Comparison of ENCODE assay signal across 8 mouse cellular contexts in genomic region chr6:55392453-55392852, GRCm38 (mm10). TPM values are rescaled to one million over a fixed set of nuclear protein-coding genes. Genes with fewer than 3 reads are reported as not detected.
DNase-seq lines count a peak whose midpoint lies in the region; ATAC-seq and TF ChIP-seq lines count a peak whose summit lies in the region.

No protein-coding gene starts in this region.

- no peaks in the 10 kb centered on the region for H3K79me2 ChIP-seq in CH12.LX (replicated peaks; ENCODE audit: control insufficient read depth, extremely low read depth, insufficient read depth, poor library complexity, severe bottlenecking)

- no peak overlapping the region for H3K27ac ChIP-seq in CH12.LX (ENCODE audit: insufficient read depth, low read depth)
- H3K27ac ChIP-seq in embryonic facial prominence, embryonic 11.5 days (replicated peaks; ENCODE audit: low read depth, low read length), result no peak overlapping the region
- H3K27ac ChIP-seq in heart, embryonic 16.5 days (ENCODE audit: low read length), result no peak overlapping the region
- no peak overlapping the region for H3K27ac ChIP-seq in liver, postnatal 0 days (ENCODE audit: low read depth)
- peak overlapping the region; percentile 33; the same call in 1 of the 2 replicates for H3K27ac ChIP-seq in neural tube, embryonic 15.5 days (replicated peaks)

- no peak overlapping the region for H3K4me3 ChIP-seq in CH12.LX (replicated peaks in 1 of 3; ENCODE audit: low read depth in 2 of 3, low read length in 2 of 3, poor library complexity in 1 of 3)
- no peak overlapping the region for H3K4me3 ChIP-seq in embryonic facial prominence, embryonic 11.5 days (ENCODE audit: low read depth, low read length)
- H3K4me3 ChIP-seq in heart, embryonic 16.5 days (ENCODE audit: low read length), result no peak overlapping the region
- H3K4me3 ChIP-seq in liver, postnatal 0 days (ENCODE audit: low read depth, low read length), result no peak overlapping the region
- H3K4me3 ChIP-seq in neural tube, embryonic 15.5 days (replicated peaks), result no peak overlapping the region

- peaks cover 0 to 17% of the 10 kb centered on the region in 2 experiments; a peak in 2 of 4 replicates for H3K4me1 ChIP-seq in CH12.LX (ENCODE audit: control insufficient read depth in 1 of 2, insufficient read depth in 2 of 2)
- no peaks in the 10 kb centered on the region for H3K4me1 ChIP-seq in embryonic facial prominence, embryonic 11.5 days (ENCODE audit: control insufficient read depth, insufficient read depth, low read length)
- peaks cover 2% of the 10 kb centered on the region; the same call in 1 of the 2 replicates for H3K4me1 ChIP-seq in heart, embryonic 16.5 days (ENCODE audit: control insufficient read depth, insufficient read depth, low read length)
- H3K4me1 ChIP-seq in liver, postnatal 0 days (ENCODE audit: insufficient read depth), result no peaks in the 10 kb centered on the region
- H3K4me1 ChIP-seq in neural tube, embryonic 15.5 days, result peaks cover 39% of the 10 kb centered on the region

- peaks cover 73% of the 10 kb centered on the region for H3K27me3 ChIP-seq in CH12.LX (replicated peaks)
- H3K27me3 ChIP-seq in embryonic facial prominence, embryonic 11.5 days (ENCODE audit: control insufficient read depth, insufficient read depth, low read length), result no peaks in the 10 kb centered on the region
- H3K27me3 ChIP-seq in heart, embryonic 16.5 days (ENCODE audit: control insufficient read depth, insufficient read depth, low read length), result peaks cover 30% of the 10 kb centered on the region
- peaks cover 6% of the 10 kb centered on the region; the same call in 1 of the 2 replicates for H3K27me3 ChIP-seq in liver, postnatal 0 days (ENCODE audit: insufficient read depth, low read length)
- H3K27me3 ChIP-seq in neural tube, embryonic 15.5 days (replicated peaks), result no peaks in the 10 kb centered on the region

- in situ Hi-C loops in CH12.LX (cut with MboI; ENCODE audit: low pct_ligation_motif_present, low pct_unique_long_range_greater_than_20kb, low sequenced_read_pairs), result loop anchor here (5.0 kb wide), 1 partner anchor 120 kb away; no protein-coding TSS in a partner anchor

- peak; percentile 61 to 69 for TF ChIP-seq CTCF in CH12.LX (conservative IDR thresholded peaks at IDR 0.05 in 1 of 2, IDR thresholded peaks at IDR 0.05 in 1 of 2; ENCODE audit: low read depth in 2 of 2, low read length in 2 of 2)
- TF ChIP-seq CTCF in liver, postnatal 0 days (IDR thresholded peaks at IDR 0.05; ENCODE audit: low read depth), result peak; percentile 86

- no peaks in the 10 kb centered on the region for H3K9me3 ChIP-seq in CH12.LX (replicated peaks; ENCODE audit: low read length)
- H3K9me3 ChIP-seq in embryonic facial prominence, embryonic 11.5 days (replicated peaks; ENCODE audit: control insufficient read depth, low read length), result no peaks in the 10 kb centered on the region
- H3K9me3 ChIP-seq in heart, embryonic 16.5 days (replicated peaks; ENCODE audit: control insufficient read depth, low read length), result no peaks in the 10 kb centered on the region
- no peaks in the 10 kb centered on the region for H3K9me3 ChIP-seq in liver, postnatal 0 days (ENCODE audit: low read length)
- H3K9me3 ChIP-seq in neural tube, embryonic 15.5 days (replicated peaks), result no peaks in the 10 kb centered on the region

- H3K4me2 ChIP-seq in CH12.LX (ENCODE audit: insufficient read depth, low read depth, poor library complexity, severe bottlenecking), result no peak overlapping the region
- H3K4me2 ChIP-seq in embryonic facial prominence, embryonic 11.5 days (ENCODE audit: low read depth, low read length), result no peak overlapping the region
- no peak overlapping the region for H3K4me2 ChIP-seq in heart, embryonic 16.5 days (ENCODE audit: low read depth, low read length)
- no peak overlapping the region for H3K4me2 ChIP-seq in liver, postnatal 0 days (ENCODE audit: low read depth, low read length)
- H3K4me2 ChIP-seq in neural tube, embryonic 15.5 days, result no peak overlapping the region

- peak; percentile 47 for TF ChIP-seq RAD21 in CH12.LX (IDR thresholded peaks at IDR 0.05; ENCODE audit: low read depth, low read length)

- dilution Hi-C loops in CH12.LX (cut with MboI; ENCODE audit: extremely low pct_ligation_motif_present, extremely low pct_unique_long_range_greater_than_20kb, low sequenced_read_pairs), result no loop called here

- peak; percentile 59 for DNase-seq in CH12.LX (ENCODE audit: extremely low read depth)
- DNase-seq in adrenal gland, postnatal 4 days (ENCODE audit: low spot score in 2 of 2), result peak; percentile 34 to 59
- peak; percentile 92 for DNase-seq in embryonic facial prominence, embryonic 11.5 days (ENCODE audit: low spot score)
- peak; percentile 77 to 88 for DNase-seq in kidney, postnatal 25 days
- peak; percentile 77 for DNase-seq in liver, postnatal 0 days
- peak; percentile 62 for DNase-seq in thymus, postnatal 14 days

- TF ChIP-seq EP300 in CH12.LX (IDR thresholded peaks at IDR 0.05; ENCODE audit: low read length), result no peak
- TF ChIP-seq EP300 in liver, postnatal 0 days (IDR thresholded peaks at IDR 0.05; ENCODE audit: low read depth), result no peak

- 0 out of 2 replicates have a peak, but pooled peaks have one; percentile 37 for ATAC-seq in embryonic facial prominence, embryonic 11.5 days (replicated peaks; ENCODE audit: insufficient number of reproducible peaks, low FRiP score, low TSS enrichment, low read depth)
- ATAC-seq in heart, embryonic 16.5 days (replicated peaks; ENCODE audit: extremely low read depth, insufficient read depth, low FRiP score), result 0 out of 2 replicates have a peak, but pooled peaks have one; percentile 29
- ATAC-seq in liver, postnatal 0 days, result no peak
- peak; percentile 33 for ATAC-seq in neural tube, embryonic 15.5 days (ENCODE audit: low FRiP score)

- no peaks in the 10 kb centered on the region for H3K36me3 ChIP-seq in CH12.LX (replicated peaks in 1 of 2; ENCODE audit: control insufficient read depth in 1 of 2, insufficient read depth in 1 of 2, low read length in 1 of 2)
- H3K36me3 ChIP-seq in embryonic facial prominence, embryonic 11.5 days (replicated peaks; ENCODE audit: control insufficient read depth, insufficient read depth, low read depth, low read length), result no peaks in the 10 kb centered on the region
- no peaks in the 10 kb centered on the region for H3K36me3 ChIP-seq in heart, embryonic 16.5 days (ENCODE audit: control insufficient read depth, insufficient read depth)
- no peaks in the 10 kb centered on the region for H3K36me3 ChIP-seq in liver, postnatal 0 days (replicated peaks; ENCODE audit: insufficient read depth, low read length)
- H3K36me3 ChIP-seq in neural tube, embryonic 15.5 days, result no peaks in the 10 kb centered on the region

- WGBS in embryonic facial prominence, embryonic 11.5 days, result 14% methylated on average over 4 of the region's 4 CpGs
- 7% methylated on average over 4 of the region's 4 CpGs for WGBS in heart, embryonic 16.5 days
- WGBS in liver, postnatal 0 days (ENCODE audit: insufficient replicate concordance), result 11% methylated on average over 4 of the region's 4 CpGs
- WGBS in neural tube, embryonic 15.5 days, result 12% methylated on average over 4 of the region's 4 CpGs

- H3K9ac ChIP-seq in CH12.LX (ENCODE audit: insufficient read depth, low read depth), result no peak overlapping the region
- H3K9ac ChIP-seq in embryonic facial prominence, embryonic 11.5 days (replicated peaks; ENCODE audit: low read length), result no peak overlapping the region
- H3K9ac ChIP-seq in heart, embryonic 16.5 days (ENCODE audit: low read length), result no peak overlapping the region
- no peak overlapping the region for H3K9ac ChIP-seq in liver, postnatal 0 days (replicated peaks)
- no peak overlapping the region for H3K9ac ChIP-seq in neural tube, embryonic 15.5 days (replicated peaks)

- no peak for TF ChIP-seq POLR2A in CH12.LX (IDR thresholded peaks at IDR 0.05; ENCODE audit: low read depth, low read length)

TF ChIP-seq in CH12.LX, 34 proteins besides CTCF, POLR2A, EP300 and RAD21:
- TF ChIP-seq ELF1 (IDR thresholded peaks at IDR 0.05; ENCODE audit: low read depth, low read length), result no peak
- TF ChIP-seq USF1 (IDR thresholded peaks at IDR 0.05; ENCODE audit: low read depth, low read length), result no peak
- TF ChIP-seq SMC3 (IDR thresholded peaks at IDR 0.05; ENCODE audit: low read depth, low read length), result peak; percentile 82

RNA-seq across cellular contexts. Expression of gene Ghrhr, which starts 16.4 kb away (rescaled TPM):
- total RNA-seq in CH12.LX (2012; rRNA removed), result not detected in 2 replicates
- total RNA-seq in CH12.LX (2014; rRNA removed), result not detected in 2 replicates
- not detected in 2 replicates for polyA plus RNA-seq in CH12.LX (2012; ENCODE audit: insufficient read length, low read depth)
- not detected for total RNA-seq in adrenal gland, postnatal 4 days (2021)
- polyA plus RNA-seq in embryonic facial prominence, embryonic 11.5 days (2014; fragmentation: Nextera tagmentation; extraction: Ambion mirVana), result not detected in 2 replicates
- not detected in 2 replicates for polyA plus RNA-seq in heart, embryonic 16.5 days (2015; fragmentation: Nextera tagmentation; extraction: Ambion mirVana)
- polyA plus RNA-seq in liver, postnatal 0 days (2015; fragmentation: Nextera tagmentation; extraction: Ambion mirVana), result 0.08 and 0.09 TPM in 2 replicates
- polyA plus RNA-seq in neural tube, embryonic 15.5 days (2015; fragmentation: Nextera tagmentation; extraction: Ambion mirVana), result not detected in 2 replicates

RNA-seq across cellular contexts. Expression of gene Aqp1, which starts 56.2 kb away (rescaled TPM):
- total RNA-seq in CH12.LX (2012; rRNA removed) (not detected in 2 replicates), CH12.LX (2014; rRNA removed) (not detected in 2 replicates)
- polyA plus RNA-seq in CH12.LX (2012; ENCODE audit: insufficient read length, low read depth), result not detected in 2 replicates
- 10 to 100 TPM; 71.4 to 78.1 TPM for total RNA-seq in adrenal gland, postnatal 4 days (2021)
- 0.28 and 0.52 TPM in 2 replicates for polyA plus RNA-seq in embryonic facial prominence, embryonic 11.5 days (2014; fragmentation: Nextera tagmentation; extraction: Ambion mirVana)
- polyA plus RNA-seq in heart, embryonic 16.5 days (2015; fragmentation: Nextera tagmentation; extraction: Ambion mirVana), result 59.2 and 62.7 TPM in 2 replicates
- polyA plus RNA-seq in liver, postnatal 0 days (2015; fragmentation: Nextera tagmentation; extraction: Ambion mirVana), result 134 and 135 TPM in 2 replicates
- polyA plus RNA-seq in neural tube, embryonic 15.5 days (2015; fragmentation: Nextera tagmentation; extraction: Ambion mirVana), result 7.4 and 11.5 TPM in 2 replicates

RNA-seq across cellular contexts. Expression of gene Adcyap1r1, which starts 59.3 kb away (rescaled TPM):
- total RNA-seq in CH12.LX (2012; rRNA removed) (not detected in 2 replicates), CH12.LX (2014; rRNA removed) (not detected in 2 replicates)
- not detected in 2 replicates for polyA plus RNA-seq in CH12.LX (2012; ENCODE audit: insufficient read length, low read depth)
- 10 to 100 TPM; 53.2 to 54.9 TPM for total RNA-seq in adrenal gland, postnatal 4 days (2021)
- 2.5 and 3.7 TPM in 2 replicates for polyA plus RNA-seq in embryonic facial prominence, embryonic 11.5 days (2014; fragmentation: Nextera tagmentation; extraction: Ambion mirVana)
- polyA plus RNA-seq in heart, embryonic 16.5 days (2015; fragmentation: Nextera tagmentation; extraction: Ambion mirVana), result 2.5 and 3.0 TPM in 2 replicates
- not detected in 2 replicates for polyA plus RNA-seq in liver, postnatal 0 days (2015; fragmentation: Nextera tagmentation; extraction: Ambion mirVana)
- 51.1 and 55.5 TPM in 2 replicates for polyA plus RNA-seq in neural tube, embryonic 15.5 days (2015; fragmentation: Nextera tagmentation; extraction: Ambion mirVana)

Comparison
In these comparisons a context has a peak if more than half of its experiments do, and no peak if none do; other contexts are left out.
1. RNA of gene Adcyap1r1, which starts 59.3 kb away (polyA plus RNA-seq): 51.1 to 55.5 TPM in neural tube, embryonic 15.5 days; 2.5 to 3.7 TPM in embryonic facial prominence, embryonic 11.5 days, 2.5 to 3.0 TPM in heart, embryonic 16.5 days, not detected in liver, postnatal 0 days and not detected in CH12.LX; every median in the first group is over 10 times any median in the second.
2. Peak in every context shown above with its lines, with median percentiles within 50 percentile points of each other: DNase-seq.